Mouse (Mus musculus) embryonic facial prominence, embryonic 14.5 days (tissue): ENCODE results near the gene Nol3. TPM values are rescaled to one million over a fixed set of nuclear protein-coding genes. Genes with fewer than 3 reads are reported as not detected.
A peak's percentile ranks its signal among the peaks of the same experiment; 100 is the strongest.
"Not testable (repeated sequence)": the region's sequence is repeated elsewhere in the genome, so short reads cannot be mapped to it uniquely, and the experiment has no call there.

Source experiments
- ATAC-seq: fragments of 200-750 bp; cut with Nextera tagmentation; 2 replicates; pipeline ENCODE4 v1.8.0; 2017; ENCODE audit warnings: low read depth, moderate number of reproducible peaks, moderate TSS enrichment
- DNase-seq: peaks from one replicate; pipeline ENCODE4 v3.0.0-alpha.2; 2015; ENCODE audit warnings: low spot score
- H3K27ac ChIP-seq: fragments of 300-500 bp; sonication (generic); replicated peaks from 2 replicates; pipeline ENCODE4 v1.5.1; 2014; ENCODE audit warnings: low read depth, mild to moderate bottlenecking, low read length, moderate library complexity
- H3K27me3 ChIP-seq: fragments of 300-500 bp; sonication (generic); replicated peaks from 2 replicates; pipeline ENCODE4 v1.6.1; 2014; ENCODE audit warnings: low read length; ENCODE audit not compliant: control insufficient read depth, insufficient read depth
- H3K36me3 ChIP-seq: fragments of 300-500 bp; sonication (generic); 2 replicates; pipeline ENCODE4 v1.6.1; 2014; ENCODE audit warnings: low read length, mixed read lengths; ENCODE audit not compliant: control insufficient read depth, insufficient read depth
- H3K4me1 ChIP-seq: fragments of 300-500 bp; sonication (generic); 2 replicates; pipeline ENCODE4 v1.6.1; 2014; ENCODE audit warnings: antibody characterized with exemption, low read length; ENCODE audit not compliant: control insufficient read depth, insufficient read depth
- H3K4me2 ChIP-seq: fragments of 300-500 bp; sonication (generic); 2 replicates; pipeline ENCODE4 v1.6.1; 2014; ENCODE audit warnings: low read depth, mild to moderate bottlenecking, low read length, moderate library complexity, mixed read lengths
- H3K4me3 ChIP-seq: fragments of 300-500 bp; sonication (generic); 2 replicates; pipeline ENCODE4 v1.5.1; 2014; ENCODE audit warnings: low read depth, mild to moderate bottlenecking, low read length
- H3K9ac ChIP-seq: fragments of 300-500 bp; sonication (generic); 2 replicates; pipeline ENCODE4 v1.6.1; 2014; ENCODE audit warnings: low read depth, mild to moderate bottlenecking, low read length, moderate library complexity, mixed read lengths
- H3K9me3 ChIP-seq: fragments of 300-500 bp; sonication (generic); 2 replicates; pipeline ENCODE4 v1.6.1; 2016; ENCODE audit warnings: low read length; ENCODE audit not compliant: control insufficient read depth
- WGBS: fragments of 180-500 bp; shearing (Covaris S2); extraction: QIAGEN DNeasy Blood & Tissue Kit; methylation state at CpG from one replicate; pipeline ENCODE4 v1.1.7; 2014; 5-methylcytosine and 5-hydroxymethylcytosine counted together
- polyA plus RNA-seq: library from polyadenylated mRNA; unstranded; fragments of >200 nt; fragmentation: Nextera tagmentation; extraction: Ambion mirVana; gene quantifications from 2 replicates; pipeline ENCODE4 v1.2.1, GENCODE M21; 2014

Gene Nol3
- 5.3 and 5.4 TPM in 2 replicates for polyA plus RNA-seq

- Histone ChIP-seq H3K36me3 (no peaks in the 10 kb centered on the region), H3K4me3 (peak within 1 kb of the TSS; percentile 41), H3K9ac (peak within 1 kb of the TSS; percentile 61), H3K9me3 (no peaks in the 10 kb centered on the region), H3K27me3 (peaks cover 89% of the 10 kb centered on the region), H3K27ac (no peak within 1 kb of the TSS), H3K4me1 (peaks cover 21% of the 10 kb centered on the region), H3K4me2 (peak within 1 kb of the TSS; percentile 75)
- no peak for ATAC-seq
- no peak for DNase-seq
- WGBS = 7% methylated on average over 10 of the region's 10 CpGs
These were observed at the start of gene Nol3 for GRCm38 (mm10) chr8:105275840-105276239. Gene Nol3 (plus strand): TSS chr8:105276140.

GRCm38 (mm10) chr8:105231503-105232320 is 44.2 kb upstream of the Nol3 start:
- Histone ChIP-seq H3K27ac (no peak overlapping the region), H3K4me2 (no peak overlapping the region), H3K4me1 (peaks cover 1% of the 10 kb centered on the region; the same call in 1 of the 2 replicates), H3K9ac (no peak overlapping the region), H3K27me3 (no peaks in the 10 kb centered on the region), H3K4me3 (no peak overlapping the region), H3K9me3 (no peaks in the 10 kb centered on the region), H3K36me3 (peaks cover 11% of the 10 kb centered on the region; the same call in 1 of the 2 replicates)
- ATAC-seq = no peak
- no peak for DNase-seq
- 81% methylated on average over 12 of the region's 12 CpGs for WGBS

GRCm38 (mm10) chr8:105232321-105232693 is 43.6 kb upstream of the Nol3 start:
- not testable (repeated sequence) for H3K9ac ChIP-seq
- WGBS = 91% methylated on average over 4 of the region's 4 CpGs

GRCm38 (mm10) chr8:105233126-105233935 is 42.6 kb upstream of the Nol3 start:
- H3K9me3 ChIP-seq = no peaks in the 10 kb centered on the region
- H3K27me3 ChIP-seq = no peaks in the 10 kb centered on the region
- H3K4me2 ChIP-seq = no peak overlapping the region
- H3K27ac ChIP-seq = no peak overlapping the region
- H3K4me3 ChIP-seq = no peak overlapping the region
- ATAC-seq (no peak), DNase-seq (no peak)
- no peaks in the 10 kb centered on the region for H3K4me1 ChIP-seq
- H3K9ac ChIP-seq = no peak overlapping the region
- H3K36me3 ChIP-seq = peaks cover 11% of the 10 kb centered on the region; the same call in 1 of the 2 replicates
- WGBS = 70% methylated on average over 1 of the region's 1 CpGs

More at GRCm38 (mm10) chr8:105232321-105232693, 43.6 kb upstream of the Nol3 start:
- not testable (repeated sequence) for H3K9me3 ChIP-seq, H3K27me3 ChIP-seq, ATAC-seq, H3K27ac ChIP-seq, DNase-seq, H3K4me1 ChIP-seq, H3K4me2 ChIP-seq, H3K4me3 ChIP-seq
- H3K36me3 ChIP-seq = peaks cover 11% of the 10 kb centered on the region; the same call in 1 of the 2 replicates

- Histone ChIP-seq H3K4me1 (no peaks in the 10 kb centered on the region), H3K27me3 (no peaks in the 10 kb centered on the region), H3K4me3 (no peak overlapping the region), H3K9ac (no peak overlapping the region), H3K4me2 (no peak overlapping the region), H3K9me3 (no peaks in the 10 kb centered on the region), H3K36me3 (peaks cover 30% of the 10 kb centered on the region), H3K27ac (no peak overlapping the region)
- DNase-seq (no peak), ATAC-seq (no peak)
- 64% methylated on average over 1 of the region's 1 CpGs for WGBS
These were observed 40.7 kb upstream of the Nol3 start for GRCm38 (mm10) chr8:105235206-105235605.

GRCm38 (mm10) chr8:105237442-105238142 is 38.3 kb upstream of the Nol3 start:
- Histone ChIP-seq H3K4me1 (no peaks in the 10 kb centered on the region), H3K4me2 (no peak overlapping the region), H3K9me3 (no peaks in the 10 kb centered on the region), H3K27ac (no peak overlapping the region), H3K27me3 (no peaks in the 10 kb centered on the region), H3K9ac (no peak overlapping the region), H3K4me3 (no peak overlapping the region), H3K36me3 (peaks cover 53% of the 10 kb centered on the region)
- DNase-seq = no peak
- no peak for ATAC-seq
- 92% methylated on average over 14 of the region's 14 CpGs for WGBS

- no peak for DNase-seq
- H3K9me3 ChIP-seq = no peaks in the 10 kb centered on the region
- no peaks in the 10 kb centered on the region for H3K27me3 ChIP-seq
- WGBS = 93% methylated on average over 7 of the region's 7 CpGs
- no peaks in the 10 kb centered on the region for H3K4me1 ChIP-seq
- no peak overlapping the region for H3K27ac ChIP-seq
- H3K4me3 ChIP-seq = no peak overlapping the region
- no peak overlapping the region for H3K4me2 ChIP-seq
- peaks cover 52% of the 10 kb centered on the region for H3K36me3 ChIP-seq
- no peak for ATAC-seq
- no peak overlapping the region for H3K9ac ChIP-seq
These were observed 34.9 kb upstream of the Nol3 start for GRCm38 (mm10) chr8:105241016-105241415.

- H3K27ac ChIP-seq = no peak overlapping the region
- H3K36me3 ChIP-seq = peaks cover 61% of the 10 kb centered on the region
- peaks cover 10% of the 10 kb centered on the region; the same call in 1 of the 2 replicates for H3K4me1 ChIP-seq
- no peak overlapping the region for H3K4me3 ChIP-seq
- peaks cover 9% of the 10 kb centered on the region; the same call in 1 of the 2 replicates for H3K27me3 ChIP-seq
- no peak overlapping the region for H3K9ac ChIP-seq
- 94% methylated on average over 6 of the region's 6 CpGs for WGBS
- no peak overlapping the region for H3K4me2 ChIP-seq
- ATAC-seq (no peak), DNase-seq (no peak)
- no peaks in the 10 kb centered on the region for H3K9me3 ChIP-seq
These were observed 24.0 kb upstream of the Nol3 start for GRCm38 (mm10) chr8:105251954-105252353.
